Mouse (Mus musculus) c-Kit-negative CD71-positive TER-119-positive erythroid progenitor cells, embryonic 14.5 days (primary cell): ENCODE results near the gene Atg4c.

Experiments used
- DNase-seq: peaks from one replicate; pipeline ENCODE4 v3.0.0-alpha.2; 2013; ENCODE audit warnings: low read depth, low spot score

Gene Atg4c

DNA sequence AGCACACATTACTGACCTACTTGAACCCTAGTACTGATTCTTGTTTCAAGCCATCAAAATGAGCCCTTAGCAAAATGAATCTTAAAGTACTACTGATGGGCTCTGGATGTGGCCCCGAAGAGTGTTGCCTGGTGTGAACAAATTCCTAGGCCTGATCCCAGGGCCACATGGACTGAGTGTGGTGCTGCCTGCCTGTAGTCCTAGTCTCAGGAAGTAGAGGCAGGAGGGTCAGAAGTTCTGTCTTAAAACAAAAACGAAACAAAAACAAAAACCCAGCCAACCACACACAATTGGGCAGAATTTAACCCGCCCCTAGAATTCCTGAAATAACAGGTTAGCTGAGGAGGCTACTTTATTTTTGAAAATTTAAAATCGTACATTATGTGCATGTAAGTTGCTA is 8.4 kb upstream of the Atg4c start:
- no peak for DNase-seq

DNA sequence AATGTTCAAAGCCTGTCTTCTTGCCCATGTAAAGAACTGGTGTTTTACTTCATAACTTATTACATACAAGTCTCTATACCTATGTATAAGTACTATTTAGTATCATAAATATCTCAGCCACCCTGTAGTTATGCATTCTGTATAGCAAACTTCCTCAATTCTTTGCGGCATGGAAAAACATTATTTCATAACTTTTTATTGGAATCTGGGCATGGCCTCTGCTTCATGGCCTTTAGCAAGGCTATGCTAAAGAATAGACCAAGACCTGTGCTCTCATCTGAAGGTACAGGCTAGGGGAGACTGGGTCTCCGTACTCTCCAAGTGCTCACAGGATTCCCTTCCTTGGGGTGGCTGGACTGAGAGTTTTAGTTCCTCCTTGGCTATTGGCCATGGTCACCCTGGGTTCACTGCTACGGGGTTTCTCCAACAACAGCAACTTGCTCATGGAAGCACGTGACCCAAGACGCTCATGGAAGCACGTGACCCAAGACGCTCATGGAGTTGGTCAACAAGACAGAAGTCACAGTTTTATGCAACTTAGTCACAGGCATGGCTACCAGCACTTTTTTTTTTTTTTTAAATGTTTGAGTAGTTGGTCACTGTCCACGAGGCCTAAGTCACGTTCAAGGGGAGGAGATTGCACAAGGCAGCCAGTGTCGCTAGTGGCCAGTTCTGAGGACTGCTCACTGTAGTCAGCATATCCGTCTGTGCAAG is 7.2 kb upstream of the Atg4c start:
- no peak for DNase-seq

DNA sequence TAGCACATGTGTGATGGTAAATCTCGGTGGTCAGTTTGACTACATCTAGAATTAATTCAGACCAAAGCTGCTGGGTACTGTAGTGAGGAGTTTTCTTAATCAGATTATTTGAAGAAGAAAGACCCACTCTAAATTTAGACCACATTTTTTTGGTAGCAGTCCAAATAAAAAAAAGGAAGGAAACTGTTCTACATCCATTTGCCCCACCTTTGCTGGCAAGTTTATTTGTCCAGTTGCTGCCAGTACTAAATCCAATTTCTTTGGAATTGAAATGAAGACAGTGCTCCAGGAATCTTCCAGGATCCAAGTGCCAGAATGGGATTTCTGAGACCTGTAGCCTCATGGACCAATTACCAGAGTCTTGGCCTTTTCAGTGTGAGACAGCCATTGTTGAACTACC is 1.1 kb upstream of the Atg4c start:
- no peak for DNase-seq

DNA sequence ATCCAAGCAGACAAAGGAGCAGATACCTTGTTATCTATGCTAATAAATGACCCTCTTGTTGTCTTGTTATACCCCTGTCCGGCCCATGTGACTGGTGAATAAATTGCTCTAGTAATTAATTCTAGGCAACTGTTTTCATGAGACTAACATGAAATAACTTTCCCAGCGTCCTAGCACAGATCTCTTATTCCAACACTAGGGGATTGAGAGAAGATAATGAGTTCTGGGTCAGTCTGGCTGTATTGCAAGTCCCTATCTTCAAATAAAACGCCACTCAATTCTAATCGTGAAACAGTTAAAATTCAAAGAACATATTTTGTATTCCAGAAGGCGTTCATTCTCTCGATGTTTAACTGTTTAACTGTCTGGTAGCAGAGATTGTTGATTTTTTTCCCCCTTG is 520 bp upstream of the Atg4c start:
- DNase-seq, result no peak

DNA sequence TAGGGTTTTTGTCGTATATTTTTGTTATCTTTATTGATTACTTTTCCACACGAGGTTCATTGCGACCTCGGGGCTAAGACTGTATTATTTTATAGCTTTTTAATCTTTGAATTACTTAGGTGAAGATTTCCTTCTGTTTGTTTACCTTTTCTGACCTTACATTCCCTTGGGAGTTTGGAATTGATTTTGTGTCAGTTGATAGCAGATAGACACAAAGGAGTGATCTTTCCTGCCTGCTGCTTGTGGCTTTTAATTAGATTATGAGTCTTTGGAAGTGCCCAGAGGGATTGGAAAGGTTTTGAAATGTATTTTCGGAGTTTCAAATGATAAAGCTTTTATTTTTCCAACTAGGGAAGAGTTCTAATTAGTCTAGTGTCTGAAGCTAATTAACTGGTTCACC is 1.1 kb downstream of the Atg4c start:
- no peak for DNase-seq

DNA sequence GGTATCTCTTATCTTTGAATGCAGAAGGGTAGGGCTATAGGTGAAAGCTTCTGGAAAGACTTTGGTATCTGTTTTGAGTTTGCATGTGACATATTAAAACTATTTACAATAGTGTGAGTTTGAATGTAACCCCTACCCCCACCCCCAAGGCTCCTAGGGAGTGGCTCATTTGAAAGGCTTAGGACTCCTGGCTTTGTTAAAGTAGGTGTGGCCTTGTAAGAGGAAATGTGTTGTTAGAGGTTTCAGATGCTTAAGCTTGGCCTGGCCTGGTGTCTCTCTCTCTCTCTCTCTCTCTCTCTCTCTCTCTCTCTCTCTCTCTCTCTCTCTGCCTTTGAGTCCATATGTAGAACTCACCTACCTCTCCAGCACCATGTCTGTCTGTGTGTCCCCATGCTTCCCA is 5.0 kb downstream of the Atg4c start:
- no peak for DNase-seq

DNA sequence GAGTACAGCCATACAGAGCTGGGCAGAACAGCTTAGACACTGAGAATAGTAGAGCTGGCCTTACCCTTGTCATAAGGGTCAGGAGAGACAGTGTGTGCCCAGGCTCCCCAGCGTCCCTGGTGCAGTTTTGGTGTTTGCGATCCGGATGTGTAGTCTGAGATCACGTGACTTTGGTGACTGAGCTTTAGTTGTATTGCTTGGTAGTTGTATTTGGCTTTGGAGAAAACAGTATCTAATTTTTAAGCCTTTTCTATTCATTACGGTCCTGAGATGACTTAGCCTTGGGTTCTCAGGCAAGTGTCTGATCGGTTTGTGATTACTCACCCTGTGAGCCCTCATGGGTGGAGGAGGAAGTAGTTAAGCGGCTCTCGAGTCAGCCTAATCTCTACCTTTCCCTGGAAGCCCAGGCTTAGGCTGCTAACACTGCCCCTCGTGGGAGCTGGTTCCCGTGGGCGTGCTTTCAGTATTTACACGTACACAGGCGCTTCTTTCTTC is 6.1 kb downstream of the Atg4c start:
- DNase-seq, result no peak

DNA sequence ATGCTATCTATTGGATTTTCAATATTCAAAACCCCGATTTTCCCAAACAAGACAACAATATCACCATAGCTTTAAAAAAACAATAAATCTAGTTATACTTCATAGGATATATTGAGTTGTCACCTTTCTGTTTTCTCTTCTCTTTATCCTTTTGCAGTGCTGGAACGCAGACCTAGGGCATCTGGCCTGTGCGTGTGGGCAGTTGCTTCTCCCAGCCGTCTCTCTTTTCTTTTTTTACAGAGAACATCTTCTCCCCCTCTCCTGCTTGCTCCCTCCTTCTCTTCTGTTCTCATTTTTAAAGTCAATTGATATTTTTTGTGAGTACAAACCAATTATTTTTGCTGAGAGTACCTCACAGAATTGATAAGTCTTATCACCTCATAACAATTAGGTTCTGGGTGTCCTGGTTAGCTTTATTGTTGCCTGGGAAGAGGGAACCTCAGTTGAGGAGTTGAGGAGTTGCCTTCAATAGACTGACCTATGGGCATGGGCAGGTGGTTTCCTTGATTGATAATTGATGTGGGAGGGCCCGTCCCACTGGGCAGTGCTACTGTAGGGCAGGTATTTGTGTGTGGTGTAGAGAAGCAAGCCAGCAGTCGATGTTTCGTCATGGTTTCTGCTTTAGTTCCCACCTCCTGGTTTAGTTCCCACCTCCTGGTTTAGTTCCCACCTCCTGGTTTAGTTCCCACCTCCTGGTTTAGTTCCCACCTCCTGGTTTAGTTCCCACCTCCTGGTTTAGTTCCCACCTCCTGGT is 6.8 kb downstream of the Atg4c start:
- no peak for DNase-seq

DNA sequence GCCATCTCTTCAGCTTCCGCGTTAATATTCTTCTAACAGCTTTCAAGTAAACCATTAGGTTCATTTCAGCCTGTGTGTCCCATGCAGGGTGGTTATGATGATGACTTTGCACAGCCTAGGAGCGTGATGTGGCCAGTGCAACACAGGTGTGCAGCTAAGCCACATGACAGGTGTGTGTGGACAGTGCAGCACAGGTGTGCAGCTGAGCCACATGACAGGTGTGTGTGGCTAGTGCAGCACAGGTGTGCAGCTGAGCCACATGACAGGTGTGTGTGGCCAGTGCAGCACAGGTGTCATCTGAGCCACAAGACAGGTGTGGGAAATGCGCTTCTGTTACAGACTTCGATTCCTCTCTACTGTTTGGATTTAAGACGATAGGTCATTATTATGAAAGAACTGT is 12.0 kb downstream of the Atg4c start:
- DNase-seq, result no peak

DNA sequence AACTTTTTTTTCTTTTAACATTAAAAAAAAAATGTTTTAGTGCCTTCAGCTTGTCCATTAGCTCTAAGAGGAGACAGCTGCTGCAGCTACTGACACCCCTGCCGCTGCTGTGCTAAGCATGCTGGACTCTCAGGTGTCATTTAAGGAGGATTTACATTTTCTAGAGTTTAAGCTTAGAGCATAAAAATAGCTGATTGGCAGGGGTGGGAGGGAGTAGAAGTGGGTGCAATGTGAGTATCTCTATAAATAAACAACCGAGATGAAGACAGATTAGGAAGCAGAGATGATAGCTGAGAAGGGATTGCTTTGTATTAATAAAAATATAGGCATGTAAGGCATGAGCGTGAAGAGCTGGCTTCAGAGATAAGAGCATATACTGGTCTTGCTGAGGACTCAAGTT is 12.6 kb downstream of the Atg4c start:
- DNase-seq, result no peak

DNA sequence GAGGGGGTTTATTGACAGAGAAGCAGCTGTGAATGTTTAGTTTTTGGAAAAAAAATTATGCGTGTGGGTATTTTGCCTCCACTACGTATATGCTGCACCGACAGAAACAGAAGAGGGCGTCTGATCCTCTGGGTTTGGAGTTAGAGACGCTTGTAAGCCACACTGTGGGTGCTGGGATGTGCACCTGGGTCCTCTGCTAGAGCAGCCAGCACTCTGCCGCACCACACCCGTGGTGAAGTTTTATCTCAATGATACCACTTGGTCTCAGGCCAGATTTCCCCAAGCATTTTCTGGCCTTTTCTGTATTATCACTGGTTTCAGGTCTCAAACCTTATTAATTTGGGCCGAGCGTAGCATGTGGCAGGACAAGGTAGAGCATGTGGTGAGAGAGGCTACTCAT is 16.4 kb downstream of the Atg4c start:
- no peak for DNase-seq

DNA sequence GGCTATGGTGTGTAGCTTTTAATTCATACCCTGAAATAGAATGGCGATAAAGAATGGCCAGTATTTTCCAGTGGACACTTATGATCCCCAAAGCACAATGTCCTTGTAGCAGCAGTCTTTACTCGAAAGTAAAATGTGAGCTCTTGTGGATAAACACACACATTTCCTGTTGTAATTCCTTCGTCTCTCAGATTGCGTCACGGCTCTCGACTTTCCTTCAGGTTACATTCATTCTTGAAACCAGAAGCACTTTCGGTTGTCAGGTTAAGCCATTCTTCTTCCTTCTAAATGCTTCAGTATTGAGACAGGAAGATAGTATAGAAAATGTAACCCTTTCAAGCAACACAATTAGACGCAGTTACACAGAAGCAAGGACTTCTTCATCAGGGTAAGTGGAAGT is 17.9 kb downstream of the Atg4c start:
- no peak for DNase-seq

DNA sequence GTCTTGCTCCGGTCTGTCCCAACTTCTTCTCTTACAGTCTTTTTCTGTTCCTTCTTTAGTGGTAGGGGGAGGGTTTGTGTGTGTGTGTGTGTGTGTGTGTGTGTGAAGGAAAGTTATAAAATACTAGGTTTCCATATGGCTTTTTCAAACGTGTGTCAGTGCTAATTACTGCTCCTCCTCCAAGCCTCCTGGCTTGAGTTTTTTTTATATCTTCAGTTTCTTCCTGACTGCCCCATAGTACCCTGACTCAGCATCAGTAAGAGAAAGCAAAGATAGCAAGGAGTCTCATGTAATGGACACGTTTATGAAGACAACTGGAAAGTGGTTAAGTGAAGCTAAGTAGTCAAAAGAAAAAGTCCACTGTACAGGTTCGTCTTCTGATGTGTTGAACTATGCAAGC is 19.4 kb downstream of the Atg4c start:
- DNase-seq, result no peak

DNA sequence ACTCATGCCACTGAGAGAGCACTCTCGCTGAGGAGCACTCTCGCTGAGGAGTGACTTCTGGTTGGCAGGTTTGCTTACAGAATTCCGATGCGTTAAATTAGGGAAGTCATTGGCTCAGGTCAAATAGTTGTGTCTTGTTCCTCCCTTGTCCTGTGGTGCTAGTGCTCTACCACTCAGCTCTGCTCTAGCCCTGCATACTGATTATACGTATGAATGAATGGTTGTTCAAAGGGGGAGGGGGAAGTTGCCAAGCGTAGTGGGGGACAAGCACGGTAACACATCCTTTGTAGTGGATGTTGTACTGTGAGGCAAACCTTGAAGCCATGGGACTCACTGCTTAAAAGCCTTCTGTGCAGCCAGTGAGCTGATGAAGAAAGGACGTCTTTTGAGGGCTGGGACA is 28.5 kb downstream of the Atg4c start:
- no peak for DNase-seq

DNA sequence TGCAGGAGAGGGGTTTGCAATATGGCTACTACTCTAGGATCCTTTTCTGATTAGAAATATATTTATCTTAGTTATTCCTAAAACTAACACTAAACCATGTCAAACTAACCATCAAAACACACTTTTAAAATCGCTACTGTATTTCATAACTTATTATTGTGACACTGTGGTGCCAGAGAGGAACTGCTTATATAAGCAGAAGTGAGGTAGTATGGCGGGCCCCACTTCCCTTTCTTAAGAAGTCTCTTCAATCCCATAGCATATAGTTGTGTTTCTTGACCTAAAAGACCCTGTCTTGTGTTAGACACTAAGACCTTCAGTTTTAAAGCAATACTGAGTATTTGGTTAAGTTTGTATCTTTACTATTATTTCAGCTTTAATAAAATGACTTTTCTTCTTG is 31.1 kb downstream of the Atg4c start:
- no peak for DNase-seq

DNA sequence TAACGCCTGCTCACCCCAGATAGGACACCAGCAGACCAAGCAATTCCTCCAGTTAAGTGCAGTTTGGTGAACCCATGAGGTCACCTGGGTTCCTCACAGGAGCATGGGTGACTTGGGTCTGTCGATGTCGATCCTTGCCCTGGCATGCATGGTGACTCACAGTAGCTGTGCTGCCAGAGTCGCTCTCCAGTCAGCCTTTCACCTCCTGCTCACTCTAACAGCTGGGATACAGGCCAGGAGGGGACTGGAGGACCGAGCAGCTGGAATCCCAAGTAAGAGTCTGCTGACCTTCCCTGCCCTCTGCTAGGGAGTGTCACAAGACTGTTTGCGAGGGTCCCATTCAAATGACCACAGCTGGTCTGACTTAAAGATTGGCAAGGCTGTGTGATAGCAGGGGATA is 33.5 kb downstream of the Atg4c start:
- DNase-seq, result no peak

DNA sequence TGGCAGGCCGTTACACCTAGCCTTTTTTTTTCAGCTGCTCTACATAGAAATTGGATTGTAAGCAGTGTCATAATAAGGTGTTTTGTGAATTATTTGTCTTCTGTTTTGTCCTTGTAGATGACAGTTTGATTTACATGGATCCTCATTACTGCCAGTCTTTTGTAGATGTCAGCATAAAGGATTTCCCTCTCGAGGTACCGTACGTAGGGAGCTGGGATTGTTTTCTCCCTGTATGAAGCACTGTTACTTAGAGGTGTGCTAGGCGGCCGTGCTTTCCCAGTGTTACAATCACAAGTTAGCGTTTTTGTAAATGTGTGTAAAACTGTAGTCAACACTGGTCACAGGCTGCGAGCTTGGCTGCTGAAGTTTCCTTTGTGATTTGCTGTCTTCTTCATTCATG is 35.6 kb downstream of the Atg4c start:
- no peak for DNase-seq

DNA sequence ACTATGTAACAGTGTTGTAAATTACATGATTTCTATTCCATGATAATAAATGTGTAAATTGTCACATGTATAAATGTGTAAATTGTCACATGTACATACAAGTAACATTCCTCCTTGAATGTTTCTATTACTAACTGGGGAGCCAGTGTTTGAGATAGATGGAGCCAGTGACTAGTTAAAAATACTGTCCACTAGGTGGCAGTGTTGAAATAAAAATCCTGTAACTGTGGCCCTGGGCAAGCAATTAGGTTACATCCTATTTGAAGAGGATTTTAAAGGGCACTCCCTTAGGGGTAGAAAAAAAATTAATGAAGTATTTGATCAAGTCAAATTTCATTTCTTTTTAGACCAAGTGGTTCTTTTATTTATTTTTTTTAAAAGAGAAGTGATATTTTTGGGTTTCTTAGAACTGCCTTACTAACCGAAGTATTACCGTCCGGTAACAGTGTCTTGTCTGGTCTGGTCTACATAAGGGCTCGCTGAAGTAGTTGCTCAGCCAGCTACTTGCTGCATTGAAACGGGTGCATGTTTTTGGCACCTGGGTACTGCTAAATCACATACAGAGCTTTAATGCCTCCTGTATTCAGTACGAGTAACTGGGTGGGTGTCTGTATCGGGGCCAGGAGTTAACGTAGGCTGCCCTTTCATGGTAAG is 41.6 kb downstream of the Atg4c start:
- DNase-seq, result peak; percentile 16

DNA sequence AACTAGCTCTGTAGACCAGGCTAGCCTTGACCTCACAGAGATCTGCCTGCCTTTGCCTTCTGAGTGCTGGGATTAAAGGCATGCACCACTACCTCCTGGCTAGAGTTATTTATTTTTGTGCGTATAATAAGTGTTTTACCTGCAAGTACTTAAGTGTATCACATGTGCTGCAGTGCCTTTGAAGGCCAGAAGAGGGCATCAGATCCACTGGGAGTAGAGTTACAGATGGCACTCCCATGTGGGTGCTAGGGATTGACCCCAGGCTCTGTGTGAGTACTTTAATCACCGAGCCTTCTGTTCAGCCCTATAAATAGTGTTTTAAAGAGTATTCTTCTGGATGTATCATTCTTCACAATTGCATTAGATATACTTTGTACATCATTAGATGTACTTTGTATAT is 44.6 kb downstream of the Atg4c start:
- no peak for DNase-seq

DNA sequence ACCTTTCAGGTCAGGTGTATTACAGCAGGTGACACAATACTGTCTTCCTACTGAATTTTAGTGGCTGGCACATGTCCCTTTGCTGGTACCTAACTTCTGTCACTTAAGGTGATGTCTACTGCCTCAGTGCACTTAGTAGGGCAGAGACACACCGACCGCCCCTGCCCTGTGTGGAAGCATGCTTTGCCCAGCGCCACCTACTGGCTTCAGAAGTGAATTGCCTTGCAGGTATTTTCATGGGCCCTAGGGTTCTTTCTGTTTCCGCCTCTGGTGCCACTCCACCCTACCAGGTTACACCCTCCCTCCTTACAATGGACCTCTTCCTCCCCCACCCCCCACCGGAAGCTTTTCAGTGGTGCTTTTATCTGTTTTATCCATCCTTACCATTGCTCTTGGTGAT is 47.9 kb downstream of the Atg4c start:
- DNase-seq, result no peak

DNA sequence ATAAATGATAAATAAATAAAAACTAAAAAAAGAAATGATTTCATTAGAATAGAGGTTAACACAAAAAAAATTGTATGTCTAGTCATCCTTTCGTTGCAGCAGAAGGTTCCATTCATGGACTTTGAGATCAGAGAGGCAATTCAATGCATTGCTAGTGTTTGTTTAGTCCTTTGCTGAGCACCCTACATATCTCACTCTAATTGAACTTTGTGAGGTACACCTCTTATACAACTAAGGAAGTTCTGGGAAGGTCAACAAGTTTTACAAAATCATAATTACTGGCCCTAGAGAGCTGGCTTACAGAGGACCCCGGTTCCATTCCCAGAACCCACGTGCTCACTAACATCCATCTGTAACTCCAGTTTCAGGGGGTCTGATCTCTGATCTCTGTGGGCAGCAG is 55.6 kb downstream of the Atg4c start:
- DNase-seq, result no peak

DNA sequence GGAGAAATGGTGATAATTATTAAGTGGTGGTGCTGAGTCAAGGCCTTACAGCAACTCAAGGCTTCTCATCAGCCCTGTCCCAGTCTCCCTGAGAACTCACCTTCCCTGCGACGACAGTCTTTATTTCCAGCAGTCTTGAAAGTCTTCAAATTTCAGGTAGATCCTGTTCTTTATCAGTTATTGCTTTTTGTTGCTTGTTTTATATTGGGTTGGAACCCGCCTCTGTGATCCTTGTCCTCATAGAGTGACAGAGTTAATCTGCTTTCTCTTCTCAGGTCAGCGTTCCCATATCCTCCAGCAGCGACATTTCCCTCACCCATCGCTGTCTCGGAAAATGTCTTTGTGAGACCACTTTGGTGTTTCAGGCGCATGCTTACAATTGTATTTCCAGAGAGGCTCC is 56.1 kb downstream of the Atg4c start:
- DNase-seq, result no peak

DNA sequence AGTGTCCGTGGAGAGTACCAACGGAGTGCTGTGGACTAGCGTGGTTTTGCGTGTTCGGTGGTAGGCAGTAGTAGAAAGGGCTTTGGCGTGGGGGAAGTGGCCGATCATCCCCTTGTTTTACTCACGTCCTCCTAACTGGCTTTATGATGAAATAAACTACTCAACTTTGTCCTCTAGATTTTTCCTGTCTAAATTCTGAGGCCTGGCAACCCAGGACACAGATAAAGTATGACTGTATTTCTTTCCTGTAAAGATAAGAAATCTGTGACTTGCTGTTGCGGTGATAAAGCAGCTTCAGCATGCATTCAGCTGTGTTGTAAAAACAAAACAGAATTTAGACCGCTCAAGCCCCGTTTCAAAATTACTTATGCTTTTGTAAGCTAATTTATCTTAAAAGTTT is 59.2 kb downstream of the Atg4c start:
- no peak for DNase-seq
